Mouse (Mus musculus) lung, postnatal 4 days (tissue): ENCODE results near the gene Zfp341.

ENCODE experiments used
- DNase-seq, 2 experiments: peaks; one replicate each; pipeline ENCODE4 v3.0.0; 2021

The Zfp341 gene

DNA sequence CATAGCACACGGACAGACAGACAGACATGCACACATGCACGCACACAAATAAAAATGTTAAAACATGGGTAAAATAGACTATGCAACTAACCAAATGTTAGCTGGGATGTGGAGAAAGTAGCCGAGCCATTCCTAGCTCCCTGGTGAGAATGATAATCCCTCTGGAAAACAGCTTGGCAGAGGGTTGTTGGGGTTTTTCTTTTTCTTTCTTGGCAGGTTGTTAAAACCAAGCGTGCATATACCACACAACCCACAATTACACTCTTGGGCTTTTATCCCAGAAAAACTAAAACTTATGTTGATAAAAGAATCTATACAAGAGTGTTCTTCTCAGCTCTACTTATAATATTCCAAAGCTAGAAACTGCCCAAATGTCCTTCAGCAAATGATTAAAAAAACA lies 24.0 kb upstream of the Zfp341 start:
- DNase-seq: no peak

DNA sequence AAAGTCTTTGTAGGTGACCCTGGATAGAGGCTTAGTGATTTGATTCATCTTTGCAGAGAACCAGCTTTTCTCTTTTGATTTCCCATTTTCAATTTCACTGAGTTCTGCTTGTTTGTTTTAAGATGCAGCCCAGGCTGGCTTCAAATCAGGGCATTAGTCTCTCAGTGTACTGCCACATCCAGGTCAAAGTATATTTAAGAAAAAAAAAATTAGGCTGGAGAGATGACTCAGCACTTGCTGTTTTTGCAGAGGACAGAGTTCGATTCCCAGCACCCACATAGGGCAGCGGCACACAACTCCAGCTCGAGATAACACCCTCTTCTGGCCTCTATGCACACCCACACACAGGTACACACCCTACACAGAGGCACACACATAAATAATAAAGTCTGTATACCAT lies 21.9 kb upstream of the Zfp341 start:
- no peak for DNase-seq

DNA sequence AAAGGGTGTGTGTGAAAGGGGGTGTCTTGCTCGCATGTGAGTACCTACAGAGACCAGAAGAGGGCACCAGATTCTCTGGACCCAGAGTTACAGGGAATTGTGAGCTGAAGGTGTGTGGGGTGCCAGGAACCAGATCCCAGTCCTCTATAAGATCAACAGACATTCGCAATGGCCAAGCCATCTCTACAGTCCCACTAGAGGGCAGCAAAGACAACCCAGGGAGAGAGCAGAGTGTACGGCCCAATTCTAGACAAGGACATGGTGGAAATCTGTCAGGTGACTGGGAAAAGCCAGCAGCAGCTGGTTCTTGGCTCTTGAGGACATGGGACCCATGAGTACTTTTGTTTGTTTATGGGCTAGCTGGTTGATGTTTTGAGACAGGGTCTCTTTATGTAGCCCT lies 20.1 kb upstream of the Zfp341 start:
- peak in 1 of 2 experiments; percentile 61 for DNase-seq

DNA sequence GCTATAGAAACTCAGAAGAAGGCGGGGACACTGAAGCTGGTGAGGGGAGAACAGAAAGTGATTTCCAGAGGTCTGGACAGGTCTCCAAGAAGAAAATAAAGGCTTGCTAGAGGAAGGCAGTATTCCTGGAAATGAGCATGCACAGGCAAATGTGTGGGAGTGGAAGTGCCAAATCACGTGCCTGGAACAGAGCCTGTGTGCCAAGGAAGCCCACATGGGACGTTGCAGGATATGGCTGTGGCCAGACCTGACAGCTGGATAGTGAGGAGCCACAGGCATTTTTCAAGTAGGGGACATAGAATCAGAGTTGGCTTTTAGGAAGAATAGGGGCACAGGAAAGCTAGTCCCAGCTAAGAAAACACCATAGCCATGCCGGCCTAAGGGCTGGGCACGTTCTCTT lies 17.3 kb upstream of the Zfp341 start:
- DNase-seq: no peak

DNA sequence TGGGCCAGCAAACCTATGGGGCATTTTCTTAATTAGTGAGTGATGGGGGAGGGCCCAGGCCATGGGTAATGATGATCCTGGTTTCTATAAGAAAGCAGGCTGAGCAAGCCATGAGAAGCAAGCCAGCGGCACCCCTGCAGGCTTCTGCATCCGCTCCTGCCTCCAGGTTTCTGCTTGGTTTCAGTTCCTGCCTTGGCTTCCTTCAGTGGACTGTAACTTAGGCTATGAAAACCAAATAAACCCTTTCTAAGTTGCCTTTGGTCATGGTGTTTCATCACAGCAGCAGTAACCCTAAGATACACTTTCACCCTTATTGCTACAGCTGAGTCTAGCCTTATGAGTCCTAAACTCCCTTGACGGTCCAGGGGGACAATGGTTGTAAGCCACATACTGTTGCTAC lies 15.7 kb upstream of the Zfp341 start:
- no peak for DNase-seq

DNA sequence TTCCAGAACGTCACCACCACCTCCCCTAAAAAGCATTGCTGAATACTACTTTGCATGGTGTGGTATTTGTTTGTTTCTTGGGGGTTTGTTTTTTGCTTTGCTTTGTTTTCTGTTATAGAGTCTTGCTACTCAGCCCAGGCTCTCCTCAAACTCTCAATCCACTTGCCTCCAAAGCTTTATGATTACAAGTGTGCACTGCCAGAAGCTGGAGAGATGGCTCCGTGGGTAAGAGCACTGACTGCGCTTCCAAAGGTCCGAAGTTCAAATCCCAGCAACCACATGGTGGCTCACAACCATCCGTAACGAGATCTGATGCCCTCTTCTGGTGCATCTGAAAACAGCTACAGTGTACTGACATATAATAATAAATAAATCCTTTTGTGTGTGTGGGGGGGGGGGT lies 12.5 kb upstream of the Zfp341 start:
- DNase-seq: no peak

DNA sequence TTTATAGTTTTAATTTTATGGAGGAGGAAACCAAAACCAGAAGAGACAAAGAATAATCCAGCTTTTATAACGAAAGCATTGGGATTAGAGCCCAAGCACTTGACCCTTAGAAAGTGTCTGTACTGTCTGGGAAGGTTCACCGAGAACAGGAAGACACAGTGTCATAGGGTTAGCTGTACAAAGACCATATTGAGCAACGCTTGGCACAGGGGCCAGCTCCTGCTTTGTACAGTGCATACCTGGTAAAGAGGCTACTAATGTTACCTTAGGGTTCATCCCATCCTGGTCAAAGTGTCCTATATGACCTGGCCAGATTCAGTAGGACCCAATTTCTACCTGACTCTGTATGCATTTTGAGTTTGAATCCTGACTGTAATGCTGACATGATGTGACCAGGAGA lies 11.8 kb upstream of the Zfp341 start:
- no peak for DNase-seq

DNA sequence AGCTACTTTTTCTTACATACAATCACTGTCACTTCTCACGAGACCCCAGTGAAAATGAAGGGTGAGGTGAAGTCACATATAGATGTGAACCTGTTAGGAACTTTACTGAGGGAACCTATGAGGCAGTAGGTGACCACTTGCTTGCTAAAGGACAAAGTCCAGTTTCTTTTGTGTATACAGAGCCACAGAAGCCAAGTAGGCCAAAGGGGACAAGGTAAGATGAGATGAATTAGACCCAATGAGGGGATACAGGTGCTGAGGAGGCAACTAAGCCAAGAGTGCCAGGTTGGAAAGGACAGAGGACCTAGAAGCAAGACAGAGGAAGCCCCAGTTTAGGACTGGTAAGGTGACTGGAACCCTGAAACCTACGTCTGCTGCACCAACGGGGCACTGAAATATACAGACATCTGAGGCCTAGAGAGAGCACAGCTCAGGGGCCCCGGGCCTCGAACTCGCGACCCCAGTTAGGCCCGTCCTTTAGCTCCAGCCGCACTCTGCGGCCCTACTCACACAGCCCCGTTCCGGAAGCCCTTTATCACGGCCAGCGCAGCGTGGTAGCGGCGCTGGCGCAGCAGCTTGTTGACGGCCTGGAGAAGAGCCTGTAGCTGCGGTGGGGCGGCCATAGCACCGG lies 10.0 kb upstream of the Zfp341 start:
- DNase-seq: no peak

DNA sequence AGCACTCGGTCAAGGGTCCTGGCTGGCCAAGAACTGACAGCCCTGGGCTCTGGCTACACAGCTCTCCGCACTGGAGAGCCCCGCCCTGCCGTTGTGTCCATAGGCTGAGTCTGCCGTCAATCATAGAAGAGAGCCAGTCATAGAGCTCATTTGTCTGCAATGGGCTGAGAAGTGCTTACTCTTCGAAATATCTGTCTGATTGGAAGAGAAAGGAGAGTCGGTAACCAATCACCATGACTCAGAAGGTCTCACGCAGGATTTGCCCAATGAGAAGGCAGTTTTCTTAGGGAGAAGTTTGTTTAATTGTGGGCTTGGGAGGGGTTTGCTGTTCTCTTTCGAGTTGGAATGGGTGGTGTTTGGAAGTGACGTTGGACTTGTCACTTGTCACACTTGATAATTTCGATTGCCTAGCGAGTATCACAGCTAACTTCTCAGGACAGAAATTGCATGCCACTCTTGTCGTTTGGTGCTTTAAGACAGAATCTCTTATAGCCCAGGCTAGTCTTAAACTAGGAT lies 9.4 kb upstream of the Zfp341 start, which contains the start of gene Pxmp4:
TSS of gene Pxmp4 (minus strand) at position 71 of the 516 bp plus-strand sequence.
- peak; percentile 99 for DNase-seq

DNA sequence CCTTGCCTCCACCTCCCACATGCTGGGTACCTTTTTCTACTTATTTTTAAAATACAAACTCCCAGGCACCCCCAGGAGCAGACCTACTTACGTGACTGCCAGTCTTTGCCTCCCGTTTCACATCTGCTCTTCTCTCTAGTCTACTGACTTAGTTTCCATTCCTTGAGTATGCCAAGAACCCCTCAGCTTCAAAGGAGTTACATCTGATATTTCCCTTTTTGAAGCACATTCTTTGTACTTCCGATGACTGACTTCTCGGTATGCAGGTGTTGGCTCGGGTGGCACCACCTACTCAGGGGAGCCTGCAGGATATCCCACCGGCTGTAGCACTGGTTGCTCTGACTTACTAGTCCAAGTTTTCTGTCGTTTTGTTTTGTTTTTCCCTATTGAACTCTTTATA lies 8.9 kb upstream of the Zfp341 start:
- DNase-seq: no peak

DNA sequence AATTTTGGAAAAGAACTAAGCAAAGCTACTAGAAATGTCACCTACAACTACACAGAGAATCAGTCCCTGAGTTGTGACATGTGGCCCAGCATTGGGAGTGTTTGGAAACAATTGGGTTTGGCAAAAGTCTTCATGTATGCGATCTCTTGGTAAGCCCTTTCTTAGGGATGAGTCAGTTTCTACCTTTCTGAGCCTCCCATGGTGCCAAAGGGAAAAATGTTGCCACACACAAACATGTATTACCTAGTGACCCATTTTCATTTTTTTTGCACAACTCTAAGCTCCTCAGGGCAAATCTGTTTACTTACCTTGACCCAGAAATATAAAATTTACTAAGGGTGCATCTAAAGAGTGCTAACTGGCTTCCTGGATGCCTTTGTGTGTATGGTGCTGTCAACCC lies 6.1 kb upstream of the Zfp341 start:
- DNase-seq: no peak

DNA sequence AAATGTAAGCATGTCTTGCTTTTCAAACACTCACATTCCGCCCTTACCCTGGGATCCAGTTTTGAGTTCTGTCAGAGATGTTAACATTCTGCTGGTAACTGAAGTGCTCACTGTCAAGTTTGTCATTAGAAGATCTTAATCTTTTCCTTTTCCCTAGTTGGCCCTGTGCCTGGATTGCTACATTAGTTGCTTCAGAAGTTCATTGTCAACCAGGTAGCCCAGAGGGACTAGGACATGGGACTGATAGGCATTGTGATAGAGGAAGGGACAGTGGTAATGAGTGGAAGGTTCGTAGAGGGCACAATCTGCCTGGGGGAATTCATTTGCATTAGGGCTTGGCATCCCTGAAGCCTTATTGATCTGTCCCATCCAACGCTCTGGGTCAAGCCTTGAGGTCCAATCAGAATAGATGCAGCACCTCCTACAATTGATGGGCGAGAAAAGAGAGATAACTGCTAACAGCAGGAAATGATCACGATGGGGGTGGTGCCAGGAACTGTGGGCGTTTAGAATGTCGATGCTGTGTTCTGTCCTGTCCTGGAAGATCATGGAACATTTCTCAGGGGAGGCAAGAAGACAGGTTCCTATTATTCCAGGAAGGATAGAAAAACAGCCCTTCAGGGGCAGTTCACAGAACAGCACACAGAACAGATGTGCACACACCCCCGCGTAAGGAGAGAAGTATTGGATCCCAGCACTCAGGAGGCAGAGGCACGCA lies 3.9 kb upstream of the Zfp341 start:
- no peak for DNase-seq

DNA sequence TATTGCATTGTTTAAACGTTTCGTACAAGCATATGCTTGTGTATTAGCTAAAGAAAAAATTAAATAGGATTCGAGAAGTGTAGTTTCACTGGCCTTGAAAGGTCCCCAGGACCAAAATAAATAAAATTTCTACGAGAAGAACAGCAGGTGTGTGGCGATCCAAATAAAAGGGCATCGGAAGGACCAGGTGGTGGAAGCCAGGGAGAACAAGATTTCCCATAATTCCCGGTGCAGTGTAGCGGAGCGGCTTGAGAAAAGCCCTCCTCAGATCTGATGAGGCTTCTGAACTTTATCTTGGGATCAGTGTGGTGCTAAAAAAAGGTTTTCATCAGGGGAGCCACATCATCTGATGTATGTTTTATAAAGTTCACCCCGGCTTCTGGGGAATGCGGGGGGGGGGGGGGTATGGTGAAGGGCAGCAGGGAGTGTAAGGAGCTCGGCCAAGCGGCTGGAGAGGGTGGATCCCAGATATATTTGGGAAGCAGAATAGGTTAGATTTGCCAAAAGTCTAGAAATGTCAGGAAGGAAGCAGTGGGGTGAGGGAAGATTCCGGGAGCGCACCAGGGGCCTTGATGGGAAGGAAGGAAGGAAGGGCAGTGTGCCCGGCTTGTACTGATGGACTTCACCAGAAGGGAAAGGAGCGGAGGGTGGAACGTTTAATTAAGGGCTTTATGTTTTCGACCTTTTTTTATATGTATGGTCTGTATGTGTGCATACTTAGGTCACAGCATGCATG lies 1.9 kb downstream of the Zfp341 start:
- no peak for DNase-seq

DNA sequence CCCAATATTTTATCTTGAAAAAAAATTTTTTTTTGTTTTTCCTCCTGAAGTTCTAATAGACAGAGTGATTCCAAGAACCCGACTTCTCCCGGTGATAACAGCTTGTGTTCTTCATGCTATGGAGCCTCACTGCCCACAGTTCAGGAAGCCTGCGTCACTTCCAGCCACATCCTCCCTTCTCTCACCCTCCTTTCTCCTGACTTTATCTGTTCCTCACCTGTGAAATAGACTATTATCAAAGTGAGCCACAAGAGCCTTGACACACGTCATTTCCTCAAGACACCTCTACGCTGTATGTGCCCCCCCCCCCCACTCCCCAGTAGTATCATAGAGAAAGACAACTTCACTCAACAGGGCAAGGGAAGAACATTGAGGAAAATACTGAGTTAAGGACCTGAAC lies 2.6 kb downstream of the Zfp341 start:
- DNase-seq: no peak

DNA sequence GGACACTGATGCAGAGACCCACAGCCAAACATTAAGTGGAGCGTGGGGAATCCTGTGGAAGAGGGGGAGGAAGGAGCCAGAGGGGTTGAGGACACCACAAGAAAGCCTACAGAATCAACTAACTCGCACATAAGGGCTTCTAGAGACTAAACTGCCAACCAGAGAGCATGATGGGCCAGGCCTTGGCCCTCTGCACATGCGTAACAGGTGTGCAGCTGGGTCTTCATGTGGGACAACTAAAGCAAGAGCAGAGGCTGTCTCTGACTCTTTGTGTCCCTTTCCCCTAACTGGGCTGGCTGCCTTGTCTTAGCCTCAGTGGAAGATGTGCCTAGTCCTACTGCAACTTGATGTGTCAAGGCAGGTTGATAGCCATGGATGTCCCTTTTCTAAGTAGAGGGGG lies 4.0 kb downstream of the Zfp341 start:
- DNase-seq: no peak

DNA sequence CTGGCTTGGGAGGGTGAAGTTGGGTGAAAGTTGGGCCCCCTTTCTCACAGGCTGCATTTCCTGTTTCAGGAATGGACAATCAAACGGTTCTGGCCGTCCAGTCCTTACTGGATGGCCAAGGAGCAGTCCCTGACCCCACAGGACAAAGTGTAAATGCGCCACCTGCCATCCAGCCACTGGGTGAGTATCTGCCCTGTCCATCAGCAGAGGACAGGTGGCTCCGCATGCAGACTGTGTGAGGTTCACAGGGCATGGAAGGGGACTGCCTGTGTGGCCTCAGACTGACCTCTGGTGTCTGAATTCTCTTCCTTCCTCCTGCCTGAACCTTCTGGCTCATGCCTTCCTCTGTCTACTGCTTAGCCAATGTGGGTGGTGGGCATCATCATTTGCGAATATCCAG lies 8.6 kb downstream of the Zfp341 start:
- no peak for DNase-seq

DNA sequence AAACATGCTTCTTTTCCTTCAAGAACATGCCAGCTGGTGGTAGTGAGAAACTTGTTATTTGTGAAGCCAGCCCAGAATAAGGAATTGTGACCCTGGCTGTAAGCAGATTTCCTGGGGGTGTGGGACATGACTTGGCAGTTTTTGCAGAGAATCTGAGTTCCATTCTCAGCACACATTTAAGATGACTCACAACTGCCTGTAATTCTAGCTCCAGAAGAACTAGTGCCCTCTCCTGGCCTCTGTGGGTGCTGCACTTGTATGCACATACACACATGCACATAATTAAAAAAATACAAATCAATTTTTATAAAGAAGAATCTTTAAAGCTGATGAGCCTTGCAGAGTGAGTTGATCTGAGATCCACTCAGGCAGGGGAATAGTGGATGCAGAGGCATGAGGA lies 11.0 kb downstream of the Zfp341 start:
- DNase-seq: no peak

DNA sequence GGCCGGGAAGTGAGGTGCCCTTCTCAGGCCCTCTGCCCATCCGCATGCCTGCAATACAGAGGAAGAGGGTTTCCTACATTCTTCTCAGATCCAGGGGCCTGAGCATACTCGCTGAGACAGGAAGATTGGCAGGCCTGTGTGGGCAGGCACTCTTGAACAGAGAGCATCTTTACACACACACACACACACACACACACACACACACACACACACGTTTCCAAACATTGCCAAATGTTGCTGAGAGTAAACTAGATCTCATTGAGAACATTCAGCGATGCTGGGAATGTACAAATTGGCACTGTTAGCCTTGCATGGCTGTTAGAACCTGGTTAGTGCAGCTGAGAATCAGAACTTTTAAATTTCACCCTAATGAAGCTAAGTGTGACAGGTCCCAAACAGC lies 17.4 kb downstream of the Zfp341 start:
- no peak for DNase-seq

DNA sequence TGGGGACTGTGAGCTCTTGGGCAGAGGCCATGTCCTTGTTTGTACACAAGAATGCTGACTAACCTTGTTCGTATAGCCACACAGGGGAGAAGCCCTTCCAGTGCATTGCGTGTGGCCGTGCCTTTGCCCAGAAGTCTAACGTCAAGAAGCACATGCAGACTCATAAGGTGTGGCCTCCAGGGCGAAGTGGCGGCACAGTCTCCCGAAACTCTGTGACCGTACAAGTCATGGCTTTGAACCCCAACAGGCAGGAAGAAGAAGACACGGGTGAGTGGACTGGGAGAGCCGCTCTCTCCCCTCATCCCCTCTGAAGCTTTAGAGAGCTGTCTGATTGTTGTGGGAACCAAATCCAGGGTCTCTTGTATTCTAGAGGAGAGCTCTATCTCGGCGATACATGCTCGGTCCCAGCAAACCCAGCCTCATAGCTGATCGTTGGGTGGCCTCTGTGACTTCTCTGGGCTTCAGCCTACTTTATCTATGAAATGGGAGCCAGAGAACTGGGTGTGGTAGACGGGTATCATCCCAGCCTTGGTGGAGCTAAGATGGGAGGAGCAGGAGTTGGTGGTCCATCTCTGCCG lies 19.2 kb downstream of the Zfp341 start:
- DNase-seq: no peak

DNA sequence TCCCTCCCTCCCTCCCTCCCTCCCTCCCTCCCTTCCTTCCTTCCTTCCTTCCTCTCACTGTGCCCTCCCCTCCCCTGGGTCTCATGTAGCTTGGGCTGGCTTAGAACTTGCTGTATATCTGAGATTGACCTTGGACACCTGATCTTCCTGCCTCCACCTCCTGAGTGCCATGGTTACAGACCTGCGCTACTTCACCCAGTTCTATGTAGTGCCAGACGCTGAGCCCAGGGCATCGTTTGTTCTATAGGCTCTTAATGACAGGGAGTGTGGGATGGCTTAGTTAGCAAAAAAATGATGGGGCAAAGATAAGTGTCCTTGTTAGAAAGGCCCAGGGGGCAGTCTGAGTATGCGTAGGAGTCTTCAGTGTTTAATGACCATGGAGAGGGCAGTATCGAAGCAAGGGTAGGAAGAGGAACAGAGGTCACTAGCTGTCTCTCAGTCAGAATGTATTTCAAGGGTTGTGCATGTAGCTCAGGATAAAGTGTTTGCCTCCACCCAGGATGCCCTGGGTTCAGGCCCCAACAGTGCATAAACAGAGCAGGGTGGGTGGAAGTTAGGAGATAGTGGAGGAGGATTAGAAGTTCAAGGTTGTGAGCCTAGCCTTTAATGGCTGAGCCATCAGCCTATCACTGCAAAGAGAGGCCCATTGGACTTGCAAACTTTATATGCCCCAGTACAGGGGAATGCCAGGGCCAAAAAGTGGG lies 20.1 kb downstream of the Zfp341 start:
- DNase-seq: no peak

DNA sequence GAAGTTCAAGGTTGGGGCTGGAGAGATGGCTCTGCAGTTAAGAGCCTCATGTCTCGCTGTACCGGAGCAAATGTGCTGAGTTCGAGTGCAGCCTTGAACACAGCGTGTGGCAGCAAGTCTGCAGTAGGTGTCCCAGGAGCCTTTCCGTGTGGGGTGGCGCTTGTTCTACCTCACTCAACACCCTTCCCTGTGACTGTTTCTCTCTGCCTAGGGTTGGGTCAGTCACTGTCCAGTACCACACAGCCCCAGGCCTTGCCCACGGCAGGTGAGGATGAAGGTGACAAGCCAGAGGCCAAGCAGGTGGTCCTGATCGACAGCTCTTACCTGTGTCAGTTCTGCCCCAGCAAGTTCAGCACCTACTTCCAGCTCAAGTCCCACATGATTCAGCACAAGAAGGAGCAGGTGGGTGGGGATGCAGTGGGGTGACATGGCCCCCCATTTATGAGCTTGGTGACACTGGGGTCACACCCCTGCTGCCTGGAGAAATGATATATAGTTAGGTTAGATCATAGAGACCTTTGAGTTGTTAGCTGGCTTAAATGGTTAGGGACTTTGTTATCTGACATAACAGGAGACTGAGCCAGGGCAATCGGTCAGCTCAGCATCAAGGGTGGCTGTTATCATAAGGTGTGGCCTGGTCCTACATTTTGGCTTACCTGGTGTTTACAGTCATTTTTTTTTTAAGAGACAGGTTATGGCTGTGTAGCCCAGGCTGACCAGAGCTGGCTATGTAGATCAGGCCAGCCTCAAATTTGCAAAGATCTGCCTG lies 21.0 kb downstream of the Zfp341 start:
- no peak for DNase-seq

DNA sequence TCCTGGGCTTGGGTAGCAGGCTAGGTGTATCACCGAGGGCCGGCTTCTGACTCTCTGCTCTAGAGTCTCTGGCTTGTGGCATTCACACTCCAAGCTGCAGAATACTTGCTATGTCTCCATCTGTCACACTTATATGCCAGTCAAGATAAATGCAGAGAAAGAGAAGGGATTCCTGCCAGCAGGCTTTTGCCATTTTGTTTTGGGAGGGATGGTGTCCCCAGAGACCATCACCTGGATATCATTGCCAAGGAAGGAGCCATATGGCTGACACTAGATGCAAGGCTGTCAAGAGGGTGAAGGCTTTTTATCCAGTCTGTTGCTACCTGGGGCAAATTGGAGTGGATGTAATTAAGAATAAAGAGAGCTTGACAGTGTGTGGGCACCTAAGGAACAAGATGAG lies 22.7 kb downstream of the Zfp341 start:
- DNase-seq: no peak
